Mouse (Mus musculus) hematopoietic stem cell, adult 5-6 weeks (primary cell): ENCODE measurements around the gene Dcaf11. TPM values are rescaled to one million over a fixed set of nuclear protein-coding genes. Genes with fewer than 3 reads are reported as not detected.

Source experiments
- ATAC-seq, 2 experiments: fragments of 125-278 bp in 1 of 2; replicated peaks in 1 of 2; 2 replicates each; pipeline ENCODE4 v1.8.0; 2016 to 2017; ENCODE audit warnings: inconsistent platforms in 2 of 2, mild to moderate bottlenecking in 2 of 2, moderate number of reproducible peaks in 2 of 2, low read depth in 1 of 2, moderate TSS enrichment in 1 of 2; ENCODE audit not compliant: low FRiP score in 2 of 2, poor library complexity in 2 of 2, severe bottlenecking in 2 of 2, insufficient read depth in 1 of 2, low TSS enrichment in 1 of 2
- total RNA-seq: library from RNA; stranded (forward); fragments of 172-1452, 232-1000 nt; gene quantifications from 2 replicates; pipeline ENCODE4 v1.2.3, GENCODE M21; 2017

The Dcaf11 gene
- total RNA-seq, 1 experiment from 2014 or later, result 47.6 TPM

DNA sequence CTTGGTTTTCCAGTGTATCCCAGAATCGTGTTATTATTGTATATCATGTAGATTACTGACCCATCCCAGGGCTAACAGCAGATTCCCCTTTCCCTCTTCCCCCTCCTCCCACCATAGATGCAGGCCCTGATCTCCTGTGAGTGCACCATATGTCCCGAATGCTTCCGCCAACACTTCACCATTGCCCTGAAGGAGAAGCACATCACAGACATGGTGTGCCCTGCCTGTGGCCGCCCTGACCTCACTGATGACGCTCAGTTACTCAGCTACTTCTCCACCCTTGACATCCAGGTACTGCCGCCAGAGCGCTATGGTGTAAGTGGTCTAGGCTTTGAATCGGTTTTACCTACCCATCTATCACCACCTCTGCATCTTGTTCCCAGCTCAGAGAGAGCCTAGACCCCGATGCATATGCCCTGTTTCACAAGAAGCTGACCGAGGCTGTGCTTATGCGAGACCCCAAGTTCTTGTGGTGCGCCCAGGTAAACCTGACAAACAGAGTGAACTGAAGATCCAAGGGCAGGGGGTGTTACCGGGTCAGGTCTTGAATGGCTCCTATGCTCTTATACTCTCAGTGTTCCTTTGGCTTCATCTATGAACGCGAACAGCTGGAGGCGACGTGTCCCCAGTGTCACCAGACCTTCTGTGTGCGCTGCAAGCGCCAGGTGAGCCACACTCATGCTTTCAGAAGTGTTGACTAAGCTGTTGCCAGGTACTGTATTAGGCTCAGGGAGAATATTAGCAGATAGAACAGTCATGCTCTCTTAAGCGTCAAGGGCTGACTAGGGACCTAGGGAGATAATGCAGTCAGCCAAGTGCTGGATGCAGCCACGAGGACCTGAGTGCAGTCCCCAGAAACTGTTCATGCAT, 39.0 kb downstream of the Dcaf11 start:
- ATAC-seq, result no peak

GRCm38 (mm10) chr14:55603271-55603632, 43.4 kb downstream of the Dcaf11 start, which contains the start of gene Irf9:
TSS of gene Irf9 (plus strand) at chr14:55603571.
- ATAC-seq, result peak in 1 of 2 experiments; percentile 2; a peak in 1 of 4 replicates

DNA sequence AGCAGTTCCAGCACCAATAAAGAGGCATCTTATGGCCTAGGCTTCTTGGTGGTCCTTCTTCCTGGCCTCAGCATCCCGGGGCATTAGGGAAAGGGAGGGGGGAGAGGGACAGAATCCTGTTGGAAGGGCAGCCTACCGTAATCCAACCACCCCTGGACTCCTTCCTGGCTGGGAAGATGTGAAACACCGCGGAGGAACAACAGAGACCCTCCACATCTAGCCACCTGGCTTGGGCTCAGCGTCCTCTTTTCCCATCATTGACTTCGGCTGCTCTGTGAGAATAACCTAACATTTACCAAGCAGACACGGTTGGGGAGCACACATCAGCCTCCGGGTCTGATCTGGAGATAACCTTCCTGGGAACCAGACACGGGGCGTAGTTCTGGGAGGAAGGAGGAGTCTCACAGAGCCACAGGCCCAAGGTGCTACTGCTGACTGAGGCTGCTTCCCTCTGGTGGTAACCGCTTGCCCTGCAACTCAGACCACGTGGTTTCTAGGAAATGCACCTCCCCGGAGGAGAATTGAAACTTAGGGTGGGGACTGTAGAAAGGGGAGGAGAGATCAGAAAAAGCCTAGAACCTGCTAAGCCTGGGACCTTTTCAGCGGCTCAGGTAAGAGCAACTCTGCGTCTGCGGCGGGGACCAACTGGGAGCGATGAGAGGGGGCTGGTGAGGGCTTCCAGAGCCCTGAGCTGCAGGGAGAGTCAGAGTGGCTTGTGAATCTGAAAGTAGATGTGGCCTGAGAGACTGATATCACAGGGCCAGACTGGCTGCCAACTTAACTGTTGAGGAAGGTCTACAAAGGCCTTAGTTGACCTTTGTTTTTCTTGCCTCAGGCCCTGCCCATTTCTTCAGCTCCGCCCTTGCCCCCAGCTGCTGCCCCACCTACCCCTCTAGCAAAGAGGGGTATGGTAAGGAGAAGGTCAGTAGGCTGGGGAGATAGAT, 44.1 kb downstream of the Dcaf11 start:
- ATAC-seq, result peak; percentile 95

- ATAC-seq, result no peak
Observed at GRCm38 (mm10) chr14:55604823-55605222, 45.0 kb downstream of the Dcaf11 start.

GRCm38 (mm10) chr14:55605743-55606459, 46.1 kb downstream of the Dcaf11 start:
- no peak for ATAC-seq

DNA sequence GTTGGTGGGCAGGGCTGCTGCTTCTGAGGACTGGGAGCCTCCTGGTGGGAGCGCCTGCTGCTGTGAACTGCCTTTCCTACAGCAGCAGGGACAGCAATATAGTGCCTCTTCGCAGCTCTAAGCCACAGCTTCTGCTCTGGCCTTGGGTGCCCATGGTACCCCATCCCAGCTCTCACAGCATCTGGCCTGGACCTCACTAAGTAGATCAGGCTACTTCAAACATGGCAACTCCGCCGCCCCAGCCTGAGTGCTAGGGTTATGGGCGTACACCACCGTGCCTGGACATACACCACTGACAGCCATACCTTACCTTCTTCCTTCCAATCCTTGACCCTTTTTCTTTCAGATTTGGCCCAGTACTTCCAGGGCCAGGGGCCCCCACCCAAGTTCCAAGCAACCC, 48.5 kb downstream of the Dcaf11 start:
- ATAC-seq, result no peak

- no peak for ATAC-seq
Observed at GRCm38 (mm10) chr14:55613346-55613745, 53.5 kb downstream of the Dcaf11 start.

GRCm38 (mm10) chr14:55614565-55615178, 54.9 kb downstream of the Dcaf11 start:
- ATAC-seq, result no peak

- no peak for ATAC-seq
Observed at GRCm38 (mm10) chr14:55615876-55616275, 56.1 kb downstream of the Dcaf11 start.

- no peak for ATAC-seq
Observed at GRCm38 (mm10) chr14:55616844-55617243, 57.0 kb downstream of the Dcaf11 start.

DNA sequence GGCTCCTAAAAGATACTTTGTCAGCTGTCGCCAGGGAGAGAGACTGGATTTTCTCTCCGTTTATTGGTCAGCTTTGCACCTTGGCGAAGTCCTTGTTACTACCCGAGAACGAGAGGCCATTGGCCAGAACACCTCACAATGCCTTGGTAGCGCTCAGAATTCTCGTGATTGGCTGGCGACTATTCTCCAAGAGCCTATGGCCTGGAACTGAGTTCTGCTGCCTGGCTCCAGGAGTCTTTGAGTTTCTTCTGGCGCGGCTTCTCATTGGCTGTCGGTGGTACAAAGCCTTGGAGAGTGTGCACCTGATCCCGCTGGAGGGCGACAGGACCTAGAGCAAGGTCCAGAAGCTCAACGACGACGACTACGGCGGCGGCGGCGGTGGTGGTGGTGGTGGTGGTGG, 58.0 kb downstream of the Dcaf11 start, which contains the start of gene Rec8:
Gene Rec8, plus strand, starts transcription at position 216 of the 400 bp plus-strand sequence.
- ATAC-seq, result peak; percentile 85 to 88

GRCm38 (mm10) chr14:55618486-55619195, 58.8 kb downstream of the Dcaf11 start:
- peak; percentile 49 to 63 for ATAC-seq

Other genes starting within 250 kb of the Dcaf11 start
- 68.5 and 99.2 TPM in 2 replicates for gene Dhrs4, start 81.2 kb upstream of the Dcaf11 start, total RNA-seq
- 2.3 and 2.7 TPM in 2 replicates for gene Carmil3, start 69.4 kb upstream of the Dcaf11 start, total RNA-seq
- gene Cpne6, start 49.6 kb upstream of the Dcaf11 start, total RNA-seq, result not detected in 2 replicates
- gene Nrl, start 35.0 kb upstream of the Dcaf11 start, total RNA-seq, result not detected in 2 replicates
- 50.8 and 58.0 TPM in 2 replicates for gene Pck2, start 19.7 kb upstream of the Dcaf11 start, total RNA-seq
- 3.4 TPM in 1 of 2 replicates, not detected in the other for gene A730061H03Rik, start 400 bp downstream of the Dcaf11 start, total RNA-seq
- not detected in 2 replicates for gene Fitm1, start 15.6 kb downstream of the Dcaf11 start, total RNA-seq
- 367 and 390 TPM in 2 replicates for gene Psme1, start 18.1 kb downstream of the Dcaf11 start, total RNA-seq
- 8.5 and 8.9 TPM in 2 replicates for gene Emc9, start 25.3 kb downstream of the Dcaf11 start, total RNA-seq
- 189 and 244 TPM in 2 replicates for gene Psme2, start 31.1 kb downstream of the Dcaf11 start, total RNA-seq
- 11.5 and 19.8 TPM in 2 replicates for gene Rnf31, start 31.7 kb downstream of the Dcaf11 start, total RNA-seq
- gene Irf9, start 43.6 kb downstream of the Dcaf11 start, total RNA-seq, result 61.3 and 91.7 TPM in 2 replicates
- 15.4 and 17.9 TPM in 2 replicates for gene Rec8, start 58.0 kb downstream of the Dcaf11 start, total RNA-seq
- gene Ipo4, start 76.0 kb downstream of the Dcaf11 start, total RNA-seq, result 14.3 and 35.2 TPM in 2 replicates
- gene Gm49378, start 77.9 kb downstream of the Dcaf11 start, total RNA-seq, result 1.8 and 8.2 TPM in 2 replicates
- 48.5 and 55.1 TPM in 2 replicates for gene Tm9sf1, start 83.8 kb downstream of the Dcaf11 start, total RNA-seq
- 0.40 and 0.94 TPM in 2 replicates for gene Tssk4, start 90.2 kb downstream of the Dcaf11 start, total RNA-seq
- gene Mdp1, start 100.5 kb downstream of the Dcaf11 start, total RNA-seq, result 29.1 and 31.1 TPM in 2 replicates
- 30.7 and 38.3 TPM in 2 replicates for gene Gmpr2, start 111.9 kb downstream of the Dcaf11 start, total RNA-seq
- 209 and 317 TPM in 2 replicates for gene Nedd8, start 112.1 kb downstream of the Dcaf11 start, total RNA-seq
- gene Tinf2, start 121.8 kb downstream of the Dcaf11 start, total RNA-seq, result 27.3 and 34.1 TPM in 2 replicates
- 1.3 and 5.8 TPM in 2 replicates for gene Tgm1, start 153.9 kb downstream of the Dcaf11 start, total RNA-seq
- gene Rabggta, start 162.3 kb downstream of the Dcaf11 start, total RNA-seq, result 17.2 and 17.9 TPM in 2 replicates
- 25.3 TPM in 2 replicates for gene Dhrs1, start 185.7 kb downstream of the Dcaf11 start, total RNA-seq
- gene Nop9, start 185.7 kb downstream of the Dcaf11 start, total RNA-seq, result 16.6 and 20.9 TPM in 2 replicates
- gene Cideb, start 198.5 kb downstream of the Dcaf11 start, total RNA-seq, result not detected in 2 replicates
- 0.60 and 0.63 TPM in 2 replicates for gene Ltb4r2, start 201.4 kb downstream of the Dcaf11 start, total RNA-seq
- 4.0 and 11.2 TPM in 2 replicates for gene Ltb4r1, start 206.0 kb downstream of the Dcaf11 start, total RNA-seq
- gene Adcy4, start 224.1 kb downstream of the Dcaf11 start, total RNA-seq, result 1.0 and 2.2 TPM in 2 replicates
- gene Ripk3, start 228.9 kb downstream of the Dcaf11 start, total RNA-seq, result 23.8 and 47.9 TPM in 2 replicates